Mouse (Mus musculus) midbrain, postnatal 0 days (tissue): Measurements from ENCODE around the gene Slc7a1. TPM values are rescaled to one million over a fixed set of nuclear protein-coding genes. Genes with fewer than 3 reads are reported as not detected.

Experiments
- ATAC-seq: fragments of 200-750 bp; cut with Nextera tagmentation; 2 replicates; pipeline ENCODE4 v1.8.0; 2017; ENCODE audit warnings: moderate number of reproducible peaks, mild to moderate bottlenecking, moderate TSS enrichment, moderate library complexity; ENCODE audit not compliant: low FRiP score
- DNase-seq: peaks from one replicate; pipeline ENCODE4 v3.0.0-alpha.2; 2015; ENCODE audit warnings: low spot score
- H3K27ac ChIP-seq: fragments of 300-500 bp; sonication (generic); 2 replicates; pipeline ENCODE4 v1.5.1; 2014; ENCODE audit warnings: low read depth, mild to moderate bottlenecking, low read length, mixed read lengths
- H3K27me3 ChIP-seq: fragments of 300-500 bp; sonication (generic); 2 replicates; pipeline ENCODE4 v1.6.1; 2014; ENCODE audit warnings: low read length, control low read depth, mixed read lengths; ENCODE audit not compliant: insufficient read depth
- H3K36me3 ChIP-seq: fragments of 300-500 bp; sonication (generic); 2 replicates; pipeline ENCODE4 v1.6.1; 2014; ENCODE audit warnings: low read length, control low read depth, mixed read lengths; ENCODE audit not compliant: insufficient read depth
- H3K4me1 ChIP-seq: fragments of 300-500 bp; sonication (generic); 2 replicates; pipeline ENCODE4 v1.6.1; 2014; ENCODE audit warnings: mild to moderate bottlenecking, control low read depth, antibody characterized with exemption, low read length, mixed read lengths; ENCODE audit not compliant: insufficient read depth
- H3K4me2 ChIP-seq: fragments of 300-500 bp; sonication (generic); 2 replicates; pipeline ENCODE4 v1.6.1; 2014; ENCODE audit warnings: low read depth, mild to moderate bottlenecking, low read length, mixed read lengths; ENCODE audit not compliant: poor library complexity, severe bottlenecking
- H3K4me3 ChIP-seq: fragments of 300-500 bp; sonication (generic); 2 replicates; pipeline ENCODE4 v1.5.1; 2014; ENCODE audit warnings: low read depth, mild to moderate bottlenecking, low read length, moderate library complexity
- H3K9ac ChIP-seq: fragments of 300-500 bp; sonication (generic); replicated peaks from 2 replicates; pipeline ENCODE4 v1.6.1; 2014; ENCODE audit warnings: mild to moderate bottlenecking, low read length, moderate library complexity, mixed read lengths; ENCODE audit not compliant: poor library complexity, severe bottlenecking
- H3K9me3 ChIP-seq: fragments of 300-500 bp; sonication (generic); 2 replicates; pipeline ENCODE4 v1.6.1; 2016; ENCODE audit warnings: low read length, control low read depth
- CTCF ChIP-seq: IDR thresholded peaks from 2 replicates; pipeline ENCODE4 v1.5.1; 2016; ENCODE audit warnings: antibody characterized with exemption, mild to moderate bottlenecking
- WGBS: fragments of 180-500 bp; shearing (Covaris S2); extraction: QIAGEN DNeasy Blood & Tissue Kit; methylation state at CpG from one replicate; pipeline ENCODE4 v1.1.7; 2014; 5-methylcytosine and 5-hydroxymethylcytosine counted together
- polyA plus RNA-seq: library from polyadenylated mRNA; unstranded; fragments of >200 nt; fragmentation: Nextera tagmentation; extraction: Ambion mirVana; gene quantifications from 2 replicates; pipeline ENCODE4 v1.2.1, GENCODE M21; 2015
- total RNA-seq: library from RNA; depleted of rRNA; stranded (reverse); fragments of >200 nt; gene quantifications from 2 replicates; pipeline ENCODE4 v1.2.3, GENCODE M21; 2014

Gene Slc7a1
- total and polyA plus RNA-seq, 2 experiments from 2014 or later: 33.8 to 49.8 TPM

- no peaks in the 10 kb centered on the region for H3K4me1 ChIP-seq
- H3K27ac ChIP-seq: no peak overlapping the region
- ATAC-seq: no peak
- H3K4me2 ChIP-seq: no peak overlapping the region
- H3K27me3 ChIP-seq: no peaks in the 10 kb centered on the region
- H3K9ac ChIP-seq: no peak overlapping the region
- peak; percentile 81 for TF ChIP-seq CTCF
- H3K9me3 ChIP-seq: no peaks in the 10 kb centered on the region
- H3K4me3 ChIP-seq: no peak overlapping the region
- DNase-seq: peak; percentile 40
- H3K36me3 ChIP-seq: peaks cover 8% of the 10 kb centered on the region
- WGBS: 89% methylated on average over 7 of the region's 7 CpGs
Measured at GRCm38 (mm10) chr5:148293346-148293745, 106.4 kb downstream of the Slc7a1 start.

GRCm38 (mm10) chr5:148292862-148293261, 106.8 kb downstream of the Slc7a1 start:
- DNase-seq (no peak), ATAC-seq (no peak)
- Histone ChIP-seq H3K9ac (no peak overlapping the region), H3K9me3 (no peaks in the 10 kb centered on the region), H3K4me3 (no peak overlapping the region), H3K4me2 (no peak overlapping the region), H3K4me1 (no peaks in the 10 kb centered on the region), H3K27ac (no peak overlapping the region), H3K36me3 (peaks cover 5% of the 10 kb centered on the region), H3K27me3 (no peaks in the 10 kb centered on the region)
- 81% methylated on average over 7 of the region's 7 CpGs for WGBS
- TF ChIP-seq CTCF: peak; percentile 24; the same call in 1 of the 2 replicates

- Histone ChIP-seq H3K4me3 (no peak overlapping the region), H3K9me3 (no peaks in the 10 kb centered on the region), H3K4me1 (no peaks in the 10 kb centered on the region), H3K27ac (no peak overlapping the region), H3K9ac (no peak overlapping the region), H3K27me3 (no peaks in the 10 kb centered on the region), H3K4me2 (no peak overlapping the region), H3K36me3 (no peaks in the 10 kb centered on the region)
- no peak for TF ChIP-seq CTCF
- no peak for ATAC-seq
- 55% methylated on average over 7 of the region's 7 CpGs for WGBS
- DNase-seq: peak; percentile 9
Measured at GRCm38 (mm10) chr5:148289951-148290350, 109.8 kb downstream of the Slc7a1 start.

GRCm38 (mm10) chr5:148288804-148289203, 110.9 kb downstream of the Slc7a1 start:
- no peaks in the 10 kb centered on the region for H3K9me3 ChIP-seq
- no peak overlapping the region for H3K27ac ChIP-seq
- WGBS: 83% methylated on average over 18 of the region's 18 CpGs
- ATAC-seq (no peak), DNase-seq (no peak)
- H3K9ac ChIP-seq: no peak overlapping the region
- H3K27me3 ChIP-seq: no peaks in the 10 kb centered on the region
- no peaks in the 10 kb centered on the region for H3K4me1 ChIP-seq
- no peak overlapping the region for H3K4me2 ChIP-seq
- no peak for TF ChIP-seq CTCF
- H3K36me3 ChIP-seq: no peaks in the 10 kb centered on the region
- no peak overlapping the region for H3K4me3 ChIP-seq

- Histone ChIP-seq H3K27ac (no peak overlapping the region), H3K9ac (no peak overlapping the region), H3K4me3 (no peak overlapping the region), H3K27me3 (no peaks in the 10 kb centered on the region), H3K4me1 (no peaks in the 10 kb centered on the region), H3K4me2 (no peak overlapping the region), H3K36me3 (no peaks in the 10 kb centered on the region), H3K9me3 (no peaks in the 10 kb centered on the region)
- ATAC-seq (no peak), DNase-seq (no peak)
- WGBS: 93% methylated on average over 5 of the region's 5 CpGs
- no peak for TF ChIP-seq CTCF
Measured at GRCm38 (mm10) chr5:148287529-148287928, 112.2 kb downstream of the Slc7a1 start.

- DNase-seq (no peak), ATAC-seq (no peak)
Measured at GRCm38 (mm10) chr5:148283584-148283983, 116.1 kb downstream of the Slc7a1 start.

More at GRCm38 (mm10) chr5:148283584-148283983, 116.1 kb downstream of the Slc7a1 start:
- H3K9ac ChIP-seq: no peak overlapping the region
- no peak for TF ChIP-seq CTCF
- H3K4me3 ChIP-seq: no peak overlapping the region
- H3K27me3 ChIP-seq: no peaks in the 10 kb centered on the region
- WGBS: 75% methylated on average over 3 of the region's 3 CpGs
- no peaks in the 10 kb centered on the region for H3K9me3 ChIP-seq
- H3K4me1 ChIP-seq: no peaks in the 10 kb centered on the region
- H3K27ac ChIP-seq: no peak overlapping the region
- H3K4me2 ChIP-seq: no peak overlapping the region
- H3K36me3 ChIP-seq: 0 out of 2 replicates have a peak, but pooled peaks cover 5% of the 10 kb centered on the region
